Mouse (Mus musculus) layer of hippocampus, adult 6 months (tissue): ENCODE measurements around the gene Use1. TPM values are rescaled to one million over a fixed set of nuclear protein-coding genes. Genes with fewer than 3 reads are reported as not detected.

ENCODE experiments used
- long read RNA-seq, 2 experiments: library from polyadenylated mRNA; unstranded; transcript quantifications; one replicate each; pipeline ENCODE4 v2.0.0; 2019 to 2020
- polyA plus RNA-seq: library from polyadenylated mRNA; unstranded; fragments of <200 nt; fragmentation: Nextera tagmentation; gene quantifications from 2 replicates; pipeline ENCODE4 v1.2.3, GENCODE M21; 2021

The Use1 gene
- 177 and 192 TPM in 2 replicates for polyA plus RNA-seq
- long read RNA-seq, experiment 1, partial matches to known transcripts: 1 of 8 reads
- long read RNA-seq, experiment 1, other reads (novel, unspliced or antisense): 6 of 8 reads
- long read RNA-seq, experiment 2, partial matches to known transcripts: 0 of 4 reads
- long read RNA-seq, experiment 2, other reads (novel, unspliced or antisense): 4 of 4 reads

DNA sequence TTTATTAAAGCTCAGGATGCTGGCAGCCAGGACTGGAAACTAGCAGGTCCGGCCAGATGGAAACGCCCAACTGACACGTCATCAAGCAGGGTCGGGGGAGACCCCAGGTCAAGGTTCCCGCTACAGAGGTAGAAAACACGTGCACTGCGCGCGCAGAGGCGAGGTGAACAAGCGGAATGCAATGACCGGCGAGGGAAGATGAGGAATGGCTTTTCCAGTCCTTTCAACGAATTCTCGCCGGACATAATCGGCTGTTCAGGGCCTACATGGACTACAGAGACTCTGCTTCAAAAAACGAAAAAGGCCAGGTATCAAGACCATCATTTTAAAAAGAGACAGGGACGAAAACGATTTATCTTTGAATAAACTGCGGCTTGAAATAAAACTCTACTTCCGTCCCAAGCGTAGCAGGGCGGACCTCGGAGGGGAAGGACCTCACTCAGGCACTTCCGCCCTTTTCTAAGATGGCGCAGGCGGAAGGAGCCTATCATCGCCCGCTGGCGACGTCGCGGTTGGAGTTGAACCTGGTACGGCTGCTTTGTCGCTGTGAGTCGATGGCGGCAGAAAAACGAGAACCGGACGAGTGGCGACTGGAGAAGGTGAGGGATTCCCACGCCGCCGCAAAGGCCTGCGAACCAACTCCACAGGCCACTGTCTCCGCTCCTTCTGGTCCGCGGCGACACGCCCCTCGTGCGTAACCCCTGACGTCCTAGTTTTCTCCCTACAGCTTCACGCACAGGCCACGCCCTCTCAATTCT lies at the start of gene Use1:
Use1 (plus strand) TSS at position 78 of the 758 bp plus-strand sequence.

GRCm38 (mm10) chr8:71371236-71371848 lies 4.7 kb downstream of the Use1 start, which contains the start of gene Ocel1:
Gene Ocel1 (plus strand): TSS chr8:71371298.

GRCm38 (mm10) chr8:71381421-71381970 lies 14.8 kb downstream of the Use1 start, which contains the start of gene Nr2f6:
Gene Nr2f6 (minus strand): TSS chr8:71381960.

DNA sequence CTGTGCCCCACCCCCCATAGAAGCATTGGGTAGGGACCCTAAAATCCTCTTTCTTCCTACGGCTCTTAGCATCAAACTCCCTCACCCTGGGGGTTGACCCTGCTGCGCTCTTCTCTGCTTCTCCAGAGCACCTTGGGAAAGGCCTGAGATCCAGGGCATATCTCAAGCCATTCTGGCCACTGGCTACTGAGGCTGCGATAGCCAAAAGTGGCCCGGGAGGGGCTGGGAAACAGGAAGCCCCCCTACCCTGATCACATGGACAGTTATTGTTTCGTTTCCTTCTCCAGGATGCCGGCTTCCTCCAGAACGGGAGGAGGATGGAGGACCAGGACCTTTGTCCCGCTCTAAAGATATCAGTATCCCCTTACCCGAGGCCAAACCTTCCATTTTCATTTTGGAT lies 29.0 kb downstream of the Use1 start, which contains the start of gene Ushbp1:
Ushbp1 (minus strand) TSS at position 174 of the 400 bp plus-strand sequence.

GRCm38 (mm10) chr8:71396639-71397305 lies 30.1 kb downstream of the Use1 start, which contains the start of gene Babam1:
Gene Babam1 (plus strand): TSS chr8:71396861.

GRCm38 (mm10) chr8:71405401-71406098 lies 38.9 kb downstream of the Use1 start, which contains the start of gene Ankle1:
Gene Ankle1 (plus strand): TSS chr8:71406010.

Other genes with a start within 250 kb of the Use1 start
- gene Myo9b, start 94.1 kb upstream of the Use1 start, polyA plus RNA-seq: 1.1 and 1.3 TPM in 2 replicates
- gene Haus8, start 93.9 kb upstream of the Use1 start, polyA plus RNA-seq: 9.4 and 10.6 TPM in 2 replicates
- 5.5 and 7.3 TPM in 2 replicates for gene Ocel1, start 4.5 kb downstream of the Use1 start, polyA plus RNA-seq
- gene Nr2f6, start 15.1 kb downstream of the Use1 start, polyA plus RNA-seq: 8.2 and 8.7 TPM in 2 replicates
- gene Ushbp1, start 29.0 kb downstream of the Use1 start, polyA plus RNA-seq: 1.1 and 1.4 TPM in 2 replicates
- 97.3 and 98.5 TPM in 2 replicates for gene Babam1, start 30.0 kb downstream of the Use1 start, polyA plus RNA-seq
- 0.11 and 0.13 TPM in 2 replicates for gene Ankle1, start 39.2 kb downstream of the Use1 start, polyA plus RNA-seq
- gene Abhd8, start 96.8 kb downstream of the Use1 start, polyA plus RNA-seq: 357 and 444 TPM in 2 replicates
- 126 and 129 TPM in 2 replicates for gene Mrpl34, start 98.1 kb downstream of the Use1 start, polyA plus RNA-seq
- gene Dda1, start 102.4 kb downstream of the Use1 start, polyA plus RNA-seq: 152 and 163 TPM in 2 replicates
- gene Ano8, start 119.1 kb downstream of the Use1 start, polyA plus RNA-seq: 0.48 and 0.65 TPM in 2 replicates
- 7.7 and 8.2 TPM in 2 replicates for gene Gtpbp3, start 121.3 kb downstream of the Use1 start, polyA plus RNA-seq
- 6.2 and 6.3 TPM in 2 replicates for gene Plvap, start 144.9 kb downstream of the Use1 start, polyA plus RNA-seq
- not detected in 2 replicates for gene Ccdc194, start 158.9 kb downstream of the Use1 start, polyA plus RNA-seq
- 5.2 and 15.7 TPM in 2 replicates for gene Bst2, start 170.6 kb downstream of the Use1 start, polyA plus RNA-seq
- 45.5 and 46.4 TPM in 2 replicates for gene Mvb12a, start 176.1 kb downstream of the Use1 start, polyA plus RNA-seq
- gene Tmem221, start 192.0 kb downstream of the Use1 start, polyA plus RNA-seq: 0.19 and 0.54 TPM in 2 replicates
- gene Nxnl1, start 199.8 kb downstream of the Use1 start, polyA plus RNA-seq: 0.25 and 0.43 TPM in 2 replicates
- gene Slc27a1, start 202.0 kb downstream of the Use1 start, polyA plus RNA-seq: 95.1 and 114 TPM in 2 replicates
- gene Pgls, start 225.3 kb downstream of the Use1 start, polyA plus RNA-seq: 110 and 114 TPM in 2 replicates
- 0.53 and 0.59 TPM in 2 replicates for gene Fam129c, start 230.8 kb downstream of the Use1 start, polyA plus RNA-seq
- gene Colgalt1, start 244.2 kb downstream of the Use1 start, polyA plus RNA-seq: 18.9 and 19.6 TPM in 2 replicates